Mouse (Mus musculus): ENCODE data around the gene Gm6401.
"Not testable (repeated sequence)": the region's sequence is repeated elsewhere in the genome, so short reads cannot be mapped to it uniquely, and the experiment has no call there.

The Gm6401 gene

GRCm38 (mm10) chr14:41967827-41968226, at the start of gene Gm6401:
Gm6401 (minus strand) TSS chr14:41967927.
- TF ChIP-seq GATA4 (IDR thresholded peaks at IDR 0.05; ENCODE audit: insufficient replicate concordance, low read length): not testable (repeated sequence)

DNA sequence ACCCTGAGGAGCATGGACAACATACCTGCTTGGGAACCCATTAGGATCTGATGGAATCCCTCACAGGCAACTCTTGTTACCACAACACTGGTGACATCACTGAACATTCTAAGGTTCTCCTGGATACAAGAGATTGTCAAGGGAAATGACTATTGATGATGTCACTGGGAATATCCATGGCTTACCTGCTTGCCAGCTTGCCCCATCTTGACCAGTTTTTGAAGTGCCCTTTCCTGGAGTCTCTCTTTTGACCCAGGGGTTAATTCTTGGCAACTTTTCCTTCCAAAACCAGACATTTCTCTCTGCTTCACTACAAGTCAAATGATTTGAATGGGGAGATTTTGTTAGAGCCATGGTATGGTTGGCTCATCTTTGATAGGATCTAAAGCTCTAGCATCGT, 15.5 kb upstream of the Gm6401 start, which contains the start of gene Gm3543:
TSS of gene Gm3543 (minus strand) at position 101 of the 400 bp plus-strand sequence.
- TF ChIP-seq GATA4 (IDR thresholded peaks at IDR 0.05; ENCODE audit: insufficient replicate concordance, low read length): not testable (repeated sequence)

DNA sequence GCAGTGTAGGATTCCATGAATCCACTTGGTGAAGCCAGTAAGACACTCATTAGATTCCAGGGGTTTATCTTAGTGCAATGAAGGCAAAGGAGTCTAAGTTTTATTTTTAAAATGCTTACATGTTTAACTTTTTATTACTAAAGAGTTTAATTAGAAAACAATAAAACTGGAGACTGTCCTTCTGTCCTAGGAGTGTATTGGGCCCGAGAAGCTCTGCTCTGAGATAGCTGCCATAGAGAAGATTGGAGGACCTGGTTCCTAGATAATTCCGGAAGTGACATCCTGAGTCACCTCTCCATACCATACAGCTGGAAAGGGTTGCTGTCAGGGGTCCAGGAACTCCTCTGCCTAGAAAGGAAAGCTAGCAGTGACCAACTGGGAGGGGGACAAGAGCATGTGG, 24.0 kb downstream of the Gm6401 start, which contains the start of gene 1700024B05Rik:
TSS of gene 1700024B05Rik (plus strand) at position 301 of the 400 bp plus-strand sequence.
- not testable (repeated sequence) for TF ChIP-seq GATA4 (IDR thresholded peaks at IDR 0.05; ENCODE audit: insufficient replicate concordance, low read length)

DNA sequence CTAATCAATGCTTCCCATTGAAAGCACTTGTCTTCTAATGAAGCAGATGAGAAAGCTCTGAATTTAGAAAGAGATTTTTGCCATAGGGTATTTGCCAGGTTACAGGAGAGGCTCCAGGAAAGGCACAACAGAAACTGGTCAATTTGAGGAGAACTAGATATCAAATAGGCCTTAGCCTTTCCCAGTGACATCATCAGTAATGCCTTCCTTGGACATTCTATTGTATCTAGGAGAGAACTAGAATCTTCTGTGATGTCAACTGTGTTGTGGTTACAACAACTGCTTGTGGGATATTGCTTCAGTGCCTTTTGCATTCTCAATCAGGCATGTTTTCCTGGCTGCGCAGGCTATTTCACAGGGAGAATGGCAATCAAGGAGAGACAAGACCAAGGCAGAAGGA, 43.1 kb downstream of the Gm6401 start, which contains the start of gene 1700049E17Rik1:
TSS of gene 1700049E17Rik1 (plus strand) at position 301 of the 400 bp plus-strand sequence.
- not testable (repeated sequence) for TF ChIP-seq GATA4 (IDR thresholded peaks at IDR 0.05; ENCODE audit: insufficient replicate concordance, low read length)
